22 mouse cellular contexts compared by ENCODE assay signal in genomic region chr7:79033745-79034144, GRCm38 (mm10). TPM values are rescaled to one million over a fixed set of nuclear protein-coding genes. Genes with fewer than 3 reads are reported as not detected.
"Had no signal": no experiment of that assay in that cellular context is flagged by ENCODE, and none has a peak within 500 bp of the region (broad histone marks: within the 10 kb centered on the region; RNA-seq: fewer than 3 reads in every experiment).

No protein-coding gene starts in this region.

- DNase-seq: kidney, adult 8-10 months; kidney, postnatal 10 days; kidney, postnatal 36 days; layer of hippocampus, postnatal 36 days; liver, embryonic 13.5 days; retina, postnatal 1 day; right cerebral cortex, postnatal 25 days; spleen, adult 18-20 months; thymus, postnatal 25 days had no signal

- H3K27ac ChIP-seq: kidney, embryonic 15.5 days; left cerebral cortex, adult 2 months; liver, embryonic 13.5 days; lung, embryonic 15.5 days; midbrain, embryonic 10.5 days; midbrain, embryonic 13.5 days; neural tube, embryonic 13.5 days; stomach, embryonic 15.5 days had no signal

- H3K9ac ChIP-seq: kidney, embryonic 15.5 days; liver, embryonic 13.5 days; lung, embryonic 15.5 days; midbrain, embryonic 13.5 days; neural tube, embryonic 13.5 days; stomach, embryonic 15.5 days had no signal

- ATAC-seq: midbrain, embryonic 13.5 days; midbrain, embryonic 16.5 days had no signal

- H3K4me1 ChIP-seq: kidney, embryonic 15.5 days; liver, embryonic 13.5 days; lung, embryonic 15.5 days; megakaryocyte, embryonic 14.5 days; midbrain, embryonic 10.5 days; midbrain, embryonic 13.5 days; neural tube, embryonic 13.5 days; stomach, embryonic 15.5 days had no signal

- H3K27me3 ChIP-seq: kidney, embryonic 15.5 days; liver, embryonic 13.5 days; lung, embryonic 15.5 days; midbrain, embryonic 13.5 days; neural tube, embryonic 13.5 days; stomach, embryonic 15.5 days had no signal

- H3K9me3 ChIP-seq: kidney, embryonic 15.5 days; liver, embryonic 13.5 days; lung, embryonic 15.5 days; midbrain, embryonic 10.5 days; midbrain, embryonic 13.5 days; stomach, embryonic 15.5 days had no signal

- H3K36me3 ChIP-seq: kidney, embryonic 15.5 days; liver, embryonic 13.5 days; lung, embryonic 15.5 days; midbrain, embryonic 10.5 days; midbrain, embryonic 13.5 days; neural tube, embryonic 13.5 days; stomach, embryonic 15.5 days had no signal

- H3K4me2 ChIP-seq: kidney, embryonic 15.5 days; liver, embryonic 13.5 days; lung, embryonic 15.5 days; midbrain, embryonic 13.5 days; neural tube, embryonic 13.5 days; stomach, embryonic 15.5 days had no signal

- H3K4me3 ChIP-seq: kidney, embryonic 15.5 days; left cerebral cortex, adult 2 months; liver, embryonic 13.5 days; lung, embryonic 15.5 days; megakaryocyte, embryonic 14.5 days; midbrain, embryonic 10.5 days; midbrain, embryonic 13.5 days; myocyte; neural tube, embryonic 13.5 days; stomach, embryonic 15.5 days had no signal

RNA-seq across cellular contexts. Expression of gene Acan, which starts 19.5 kb away (rescaled TPM):
- total RNA-seq: liver, adult 2 months; monocyte, adult 5-6 weeks; neutrophil, adult 5-6 weeks had no signal
- polyA plus RNA-seq: liver, adult 2 months; myocyte had no signal
